ENCODE assay signal across 7 mouse cellular contexts in the genomic region with DNA sequence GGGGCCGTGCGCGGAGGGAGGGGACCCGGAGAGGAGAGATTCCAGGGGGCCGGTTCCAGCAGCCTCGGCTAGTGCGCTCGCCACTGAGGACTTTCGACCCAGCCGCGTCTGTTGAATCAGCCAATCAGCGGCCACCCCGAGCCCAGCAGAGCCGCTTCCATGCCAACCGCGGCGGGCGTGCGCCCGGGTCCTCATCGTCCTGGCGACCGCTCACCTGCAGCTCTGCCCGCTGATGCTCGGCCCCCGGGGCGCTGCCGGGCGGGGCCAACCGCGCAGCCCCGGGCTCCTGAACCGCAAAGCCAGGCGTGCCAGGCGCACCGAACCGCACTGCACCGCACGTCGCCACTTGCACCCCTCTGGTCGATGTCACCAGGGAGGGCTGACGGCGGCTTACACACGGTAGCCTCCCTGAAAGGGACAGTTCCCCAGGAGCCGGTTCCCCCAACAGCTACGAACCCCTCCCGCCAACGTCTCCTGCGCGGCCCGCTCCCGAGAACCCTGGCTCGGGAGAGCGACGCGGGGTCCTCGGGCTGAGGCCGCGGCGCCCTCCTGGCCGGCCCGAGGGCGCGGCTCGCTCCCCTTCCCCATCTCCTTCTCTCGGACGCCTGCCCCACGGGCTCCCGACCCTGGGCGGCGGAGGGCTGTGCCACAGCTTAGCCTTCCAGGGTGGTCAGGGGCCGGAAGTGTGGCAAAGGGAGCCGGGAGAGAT. TPM values are rescaled to one million over a fixed set of nuclear protein-coding genes. Genes with fewer than 3 reads are reported as not detected.
DNase-seq lines count a peak whose midpoint lies in the region; ATAC-seq and TF ChIP-seq lines count a peak whose summit lies in the region.

A gene (minus strand): TSS at position 464 of the 709 bp plus-strand sequence.

- peak within 1 kb of the TSS; percentile 99 for H3K4me2 ChIP-seq in embryonic facial prominence, embryonic 12.5 days (replicated peaks)
- peak within 1 kb of the TSS; percentile 99 for H3K4me2 ChIP-seq in limb, embryonic 11.5 days (ENCODE audit: low read depth, severe bottlenecking)
- H3K4me2 ChIP-seq in midbrain, embryonic 13.5 days (replicated peaks) = peak within 1 kb of the TSS; percentile 98
- H3K4me2 ChIP-seq in stomach, postnatal 0 days (replicated peaks; ENCODE audit: low read depth) = peak within 1 kb of the TSS; percentile 91

- DNase-seq in brain, adult 2 months (ENCODE audit: low read depth, low spot score) = peak; percentile 76
- peak; percentile 54 to 57 for DNase-seq in heart, adult 2 months
- peak; percentile 53 for DNase-seq in kidney, adult 11 months
- peak; percentile 87 for DNase-seq in limb, embryonic 11.5 days (ENCODE audit: low spot score)
- peak; percentile 78 for DNase-seq in stomach, postnatal 0 days (ENCODE audit: low spot score)

- under 1% methylated on average over 69 of the region's 73 CpGs for WGBS in embryonic facial prominence, embryonic 12.5 days
- 2% methylated on average over 73 of the region's 73 CpGs for whole genome bisulfite sequencing in heart, adult 2 months
- 0% methylated on average over 67 of the region's 73 CpGs for WGBS in limb, embryonic 11.5 days
- under 1% methylated on average over 62 of the region's 73 CpGs for WGBS in midbrain, embryonic 13.5 days
- WGBS in stomach, postnatal 0 days = 2% methylated on average over 55 of the region's 73 CpGs

- TF ChIP-seq POLR2A in heart, adult 2 months (IDR thresholded peaks at IDR 0.05; ENCODE audit: insufficient read depth, low read depth, low read length) = no peak

- H3K4me1 ChIP-seq in embryonic facial prominence, embryonic 12.5 days = peaks cover 12% of the 10 kb centered on the region
- no peaks in the 10 kb centered on the region for H3K4me1 ChIP-seq in heart, adult 2 months (ENCODE audit: control insufficient read depth, insufficient read depth, low read length)
- peaks cover 9% of the 10 kb centered on the region for H3K4me1 ChIP-seq in limb, embryonic 11.5 days (ENCODE audit: control insufficient read depth, insufficient read depth, low read length)
- peaks cover 12% of the 10 kb centered on the region for H3K4me1 ChIP-seq in midbrain, embryonic 13.5 days (replicated peaks)
- no peaks in the 10 kb centered on the region; the same call in none of the 2 replicates for H3K4me1 ChIP-seq in stomach, postnatal 0 days (replicated peaks; ENCODE audit: control insufficient read depth, insufficient read depth)

- H3K4me3 ChIP-seq in embryonic facial prominence, embryonic 12.5 days = peak within 1 kb of the TSS; percentile 63
- H3K4me3 ChIP-seq in heart, adult 2 months = peak within 1 kb of the TSS; percentile 52
- H3K4me3 ChIP-seq in limb, embryonic 11.5 days (ENCODE audit: low read depth, low read length) = peak within 1 kb of the TSS; percentile 58
- H3K4me3 ChIP-seq in midbrain, embryonic 13.5 days (replicated peaks) = peak within 1 kb of the TSS; percentile 67
- peak within 1 kb of the TSS; percentile 48 for H3K4me3 ChIP-seq in stomach, postnatal 0 days (ENCODE audit: low read depth, low read length)

- H3K9me3 ChIP-seq in embryonic facial prominence, embryonic 12.5 days = no peaks in the 10 kb centered on the region
- H3K9me3 ChIP-seq in limb, embryonic 11.5 days (ENCODE audit: control insufficient read depth, low read length) = no peaks in the 10 kb centered on the region
- H3K9me3 ChIP-seq in midbrain, embryonic 13.5 days = no peaks in the 10 kb centered on the region
- H3K9me3 ChIP-seq in stomach, postnatal 0 days (ENCODE audit: control insufficient read depth, low read length) = no peaks in the 10 kb centered on the region

- peak within 1 kb of the TSS; percentile 50 for H3K9ac ChIP-seq in embryonic facial prominence, embryonic 12.5 days
- 0 out of 2 replicates have a peak within 1 kb of the TSS, but pooled peaks have one; percentile 12 for H3K9ac ChIP-seq in heart, adult 2 months (ENCODE audit: low read depth, low read length)
- peak within 1 kb of the TSS; percentile 50 for H3K9ac ChIP-seq in limb, embryonic 11.5 days (ENCODE audit: low read length)
- H3K9ac ChIP-seq in midbrain, embryonic 13.5 days (replicated peaks) = peak within 1 kb of the TSS; percentile 78
- H3K9ac ChIP-seq in stomach, postnatal 0 days (ENCODE audit: low read length) = peak within 1 kb of the TSS; percentile 50

- H3K79me2 ChIP-seq in heart, adult 2 months (replicated peaks; ENCODE audit: control insufficient read depth, insufficient read depth, low read length) = no peaks in the 10 kb centered on the region

- ATAC-seq in embryonic facial prominence, embryonic 12.5 days (ENCODE audit: insufficient number of reproducible peaks, insufficient read depth, low FRiP score, low TSS enrichment) = peak; percentile 90
- peak; percentile 90 for ATAC-seq in limb, embryonic 11.5 days (ENCODE audit: insufficient number of reproducible peaks, low FRiP score, low TSS enrichment, low read depth)
- ATAC-seq in midbrain, embryonic 13.5 days = peak; percentile 97
- peak; percentile 91 for ATAC-seq in stomach, postnatal 0 days (ENCODE audit: low FRiP score, low TSS enrichment)

- TF ChIP-seq EP300 in heart, adult 2 months (IDR thresholded peaks at IDR 0.05; ENCODE audit: insufficient read depth, low read depth, low read length) = no peak
- no peak for TF ChIP-seq EP300 in stomach, postnatal 0 days (optimal IDR thresholded peaks at IDR 0.05)

- H3K36me3 ChIP-seq in embryonic facial prominence, embryonic 12.5 days = no peaks in the 10 kb centered on the region
- H3K36me3 ChIP-seq in heart, adult 2 months (ENCODE audit: control insufficient read depth, insufficient read depth, low read length) = no peaks in the 10 kb centered on the region
- H3K36me3 ChIP-seq in limb, embryonic 11.5 days (ENCODE audit: control insufficient read depth, insufficient read depth, low read length) = no peaks in the 10 kb centered on the region
- no peaks in the 10 kb centered on the region for H3K36me3 ChIP-seq in midbrain, embryonic 13.5 days
- H3K36me3 ChIP-seq in stomach, postnatal 0 days (ENCODE audit: control insufficient read depth, insufficient read depth, low read length) = no peaks in the 10 kb centered on the region

- intact Hi-C loops in heart, adult 2 months (cut with DNase I) = no loop called here

- no peak within 1 kb of the TSS for H3K27ac ChIP-seq in embryonic facial prominence, embryonic 12.5 days
- H3K27ac ChIP-seq in heart, adult 2 months = no peak within 1 kb of the TSS
- H3K27ac ChIP-seq in limb, embryonic 11.5 days (replicated peaks; ENCODE audit: low read depth, low read length) = no peak within 1 kb of the TSS
- H3K27ac ChIP-seq in midbrain, embryonic 13.5 days = no peak within 1 kb of the TSS
- no peak within 1 kb of the TSS for H3K27ac ChIP-seq in stomach, postnatal 0 days (replicated peaks)

- no peak for TF ChIP-seq CTCF in heart, adult 2 months (IDR thresholded peaks at IDR 0.05)
- TF ChIP-seq CTCF in stomach, postnatal 0 days (IDR thresholded peaks at IDR 0.05; ENCODE audit: low read depth) = no peak

- H3K27me3 ChIP-seq in embryonic facial prominence, embryonic 12.5 days = peaks cover 30% of the 10 kb centered on the region
- peaks cover 5% of the 10 kb centered on the region for H3K27me3 ChIP-seq in heart, adult 2 months (ENCODE audit: control insufficient read depth, insufficient read depth, low read length)
- H3K27me3 ChIP-seq in limb, embryonic 11.5 days (ENCODE audit: control insufficient read depth, insufficient read depth, low read length) = peaks cover 20% of the 10 kb centered on the region
- peaks cover 36% of the 10 kb centered on the region for H3K27me3 ChIP-seq in midbrain, embryonic 13.5 days
- no peaks in the 10 kb centered on the region for H3K27me3 ChIP-seq in stomach, postnatal 0 days (ENCODE audit: control insufficient read depth, insufficient read depth, low read length)

RNA-seq across cellular contexts. Expression of the gene that starts here (rescaled TPM):
- polyA plus RNA-seq in embryonic facial prominence, embryonic 12.5 days (2016; fragmentation: Nextera tagmentation; extraction: Ambion mirVana) = 2.8 and 3.1 TPM in 2 replicates
- total RNA-seq in heart, adult 2 months (2021) = not detected
- polyA plus RNA-seq in heart, adult 2 months (2012; rRNA removed) = 0.08 and 0.20 TPM in 2 replicates
- polyA plus RNA-seq in limb, embryonic 11.5 days (2014; fragmentation: Nextera tagmentation; extraction: Ambion mirVana) = 2.0 and 2.7 TPM in 2 replicates
- 1.4 and 2.0 TPM in 2 replicates for polyA plus RNA-seq in midbrain, embryonic 13.5 days (2015; fragmentation: Nextera tagmentation; extraction: Ambion mirVana)
- polyA plus RNA-seq in stomach, postnatal 0 days (2015; fragmentation: Nextera tagmentation; extraction: Ambion mirVana) = 0.32 and 0.67 TPM in 2 replicates

Comparison
In these comparisons a context has a peak if more than half of its experiments do, and no peak if none do; other contexts are left out.
1. Peak in DNase-seq, H3K4me3 ChIP-seq and H3K9ac ChIP-seq in heart, adult 2 months; RNA of the gene not detected or under 1 TPM.
2. Peak in DNase-seq, ATAC-seq, H3K4me3 ChIP-seq, H3K9ac ChIP-seq and H3K4me2 ChIP-seq in stomach, postnatal 0 days; RNA of the gene not detected or under 1 TPM.
3. H3K9ac ChIP-seq: peak in every context shown above with its lines; median percentile 78 in midbrain, embryonic 13.5 days; 50 in embryonic facial prominence, embryonic 12.5 days; 50 in limb, embryonic 11.5 days; 50 in stomach, postnatal 0 days; 12 in heart, adult 2 months.